Mouse (Mus musculus) intestine, embryonic 15.5 days (tissue): ENCODE measurements around the gene Fam240a. TPM values are rescaled to one million over a fixed set of nuclear protein-coding genes. Genes with fewer than 3 reads are reported as not detected.

Experiments used
- ATAC-seq: fragments of 200-750 bp; cut with Nextera tagmentation; 2 replicates; pipeline ENCODE4 v1.8.0; 2017; ENCODE audit warnings: moderate TSS enrichment, moderate library complexity
- H3K27ac ChIP-seq: fragments of 300-500 bp; sonication (generic); 2 replicates; pipeline ENCODE4 v1.5.1; 2015; ENCODE audit warnings: mild to moderate bottlenecking, inconsistent platforms
- H3K27me3 ChIP-seq: fragments of 300-500 bp; sonication (generic); replicated peaks from 2 replicates; pipeline ENCODE4 v1.6.1; 2015; ENCODE audit warnings: inconsistent platforms
- H3K36me3 ChIP-seq: fragments of 300-500 bp; sonication (generic); 2 replicates; pipeline ENCODE4 v1.6.1; 2015; ENCODE audit warnings: inconsistent platforms
- H3K4me1 ChIP-seq: fragments of 300-500 bp; sonication (generic); replicated peaks from 2 replicates; pipeline ENCODE4 v1.6.1; 2015; ENCODE audit warnings: inconsistent platforms
- H3K4me2 ChIP-seq: fragments of 300-500 bp; sonication (generic); replicated peaks from 2 replicates; pipeline ENCODE4 v1.6.1; 2015; ENCODE audit warnings: mild to moderate bottlenecking, inconsistent platforms
- H3K4me3 ChIP-seq: fragments of 300-500 bp; sonication (generic); replicated peaks from 2 replicates; pipeline ENCODE4 v1.5.1; 2015; ENCODE audit warnings: inconsistent platforms
- H3K9ac ChIP-seq: fragments of 300-500 bp; sonication (generic); 2 replicates; pipeline ENCODE4 v1.6.1; 2015; ENCODE audit warnings: inconsistent platforms
- H3K9me3 ChIP-seq: fragments of 300-500 bp; sonication (generic); 2 replicates; pipeline ENCODE4 v1.6.1; 2016; ENCODE audit warnings: inconsistent platforms
- WGBS: fragments of 180-500 bp; shearing (Covaris S2); methylation state at CpG from one replicate; pipeline ENCODE4 v1.1.7; 2015; 5-methylcytosine and 5-hydroxymethylcytosine counted together
- polyA plus RNA-seq: library from polyadenylated mRNA; unstranded; fragments of >200 nt; fragmentation: Nextera tagmentation; extraction: Ambion mirVana; gene quantifications from 2 replicates; pipeline ENCODE4 v1.2.1, GENCODE M21; 2015

The Fam240a gene
- polyA plus RNA-seq, result not detected in 2 replicates

DNA sequence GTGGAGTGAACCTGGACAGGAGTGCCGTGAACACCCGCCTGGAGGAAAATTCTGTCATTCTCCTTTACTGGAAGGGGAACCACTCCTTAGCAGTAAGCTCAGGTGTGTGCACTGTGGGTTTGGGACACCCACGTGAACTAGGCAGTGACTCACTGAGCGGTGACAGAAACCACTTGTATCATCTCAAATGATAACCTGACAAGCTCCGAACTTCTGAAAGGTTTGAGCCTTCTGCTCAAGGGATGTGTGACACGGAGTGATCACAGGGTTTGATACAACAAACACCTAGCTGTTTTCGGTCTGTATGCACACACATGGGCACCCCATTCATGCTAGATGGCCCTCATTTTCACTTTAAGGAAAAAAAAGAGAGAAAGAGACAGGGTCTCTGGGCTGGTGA lies at the start of gene Fam240a:
Fam240a (minus strand) TSS at position 76 of the 400 bp plus-strand sequence.
- Histone ChIP-seq H3K9ac (no peak within 1 kb of the TSS), H3K4me1 (no peaks in the 10 kb centered on the region), H3K27me3 (no peaks in the 10 kb centered on the region), H3K4me2 (no peak within 1 kb of the TSS), H3K4me3 (no peak within 1 kb of the TSS), H3K27ac (no peak within 1 kb of the TSS), H3K9me3 (no peaks in the 10 kb centered on the region), H3K36me3 (no peaks in the 10 kb centered on the region)
- 89% methylated on average over 7 of the region's 7 CpGs for WGBS
- no peak for ATAC-seq

- Histone ChIP-seq H3K36me3 (no peaks in the 10 kb centered on the region), H3K4me2 (no peak overlapping the region), H3K4me1 (no peaks in the 10 kb centered on the region), H3K27me3 (no peaks in the 10 kb centered on the region), H3K9ac (no peak overlapping the region), H3K4me3 (no peak overlapping the region), H3K27ac (no peak overlapping the region), H3K9me3 (no peaks in the 10 kb centered on the region)
- no peak for ATAC-seq
- WGBS, result 68% methylated on average over 2 of the region's 2 CpGs
Observed at GRCm38 (mm10) chr9:110965910-110966231, 49.2 kb upstream of the Fam240a start.

DNA sequence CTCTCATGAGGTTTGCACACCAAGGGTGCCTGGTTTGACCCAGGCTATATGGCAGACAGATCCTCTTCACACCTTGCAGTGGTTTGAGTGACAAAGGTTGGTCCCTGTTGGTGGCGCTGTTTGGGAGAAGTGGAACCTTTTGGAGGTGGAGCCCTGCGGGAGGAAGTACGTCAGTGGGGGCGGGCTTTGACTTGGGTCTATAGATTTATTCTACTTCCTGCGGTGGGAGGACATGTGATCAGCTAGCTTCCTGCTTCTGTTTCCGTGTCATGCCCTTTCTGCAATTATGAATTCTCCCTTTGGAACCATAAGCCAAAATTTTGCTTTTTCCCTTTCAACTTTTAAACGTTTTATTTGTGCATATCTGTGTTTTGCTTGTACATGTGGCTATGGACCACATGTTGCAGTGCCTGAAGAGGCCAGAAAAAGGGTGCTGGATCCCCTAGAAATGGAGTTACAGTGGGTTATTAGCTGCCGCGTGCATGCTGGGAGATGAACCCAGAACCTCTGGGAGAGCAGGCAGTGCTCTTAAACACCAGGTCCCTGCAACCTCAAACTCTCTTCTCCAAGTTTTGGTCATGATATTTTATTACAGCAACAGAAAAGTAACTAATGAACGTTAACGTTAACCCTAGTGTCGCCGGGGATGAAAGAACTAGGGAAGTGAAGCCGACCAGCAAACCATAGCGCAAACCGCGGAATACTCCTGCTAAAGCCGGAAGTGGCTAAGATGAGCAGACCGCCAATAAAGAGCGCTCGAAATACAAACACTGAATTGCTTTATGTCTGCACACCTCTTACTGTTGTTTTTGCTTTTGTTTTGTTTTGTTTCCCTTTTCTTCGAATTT lies 48.6 kb upstream of the Fam240a start:
- Histone ChIP-seq H3K4me3 (no peak overlapping the region), H3K36me3 (no peaks in the 10 kb centered on the region), H3K4me1 (no peaks in the 10 kb centered on the region), H3K27ac (no peak overlapping the region), H3K27me3 (no peaks in the 10 kb centered on the region), H3K4me2 (no peak overlapping the region), H3K9me3 (no peaks in the 10 kb centered on the region), H3K9ac (no peak overlapping the region)
- WGBS, result 87% methylated on average over 22 of the region's 22 CpGs
- no peak for ATAC-seq

GRCm38 (mm10) chr9:110963566-110964115 lies 47.0 kb upstream of the Fam240a start:
- Histone ChIP-seq H3K27me3 (no peaks in the 10 kb centered on the region), H3K9me3 (no peaks in the 10 kb centered on the region), H3K36me3 (no peaks in the 10 kb centered on the region), H3K4me1 (no peaks in the 10 kb centered on the region), H3K4me2 (no peak overlapping the region), H3K27ac (no peak overlapping the region), H3K9ac (no peak overlapping the region), H3K4me3 (no peak overlapping the region)
- WGBS, result 85% methylated on average over 8 of the region's 8 CpGs
- ATAC-seq, result no peak

DNA sequence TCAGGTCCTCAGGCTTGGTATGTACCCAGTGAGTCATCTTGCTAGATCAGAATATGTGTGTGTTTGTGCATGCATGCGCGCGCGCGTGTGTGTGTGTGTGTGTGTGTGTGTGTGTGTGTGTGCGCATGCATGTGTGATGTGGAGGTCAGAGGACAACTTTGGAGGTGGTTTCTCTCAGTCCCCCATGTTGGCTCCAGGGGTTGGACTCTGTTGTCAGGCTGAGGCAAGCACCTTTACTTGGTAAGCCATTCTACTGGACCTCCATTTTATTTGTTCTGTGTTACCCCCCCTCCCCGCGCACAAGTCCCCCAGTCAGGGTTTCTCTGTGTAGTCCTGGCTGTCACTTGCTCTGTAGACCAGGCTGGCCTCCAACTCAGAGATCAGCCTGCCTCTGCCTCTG lies 44.7 kb upstream of the Fam240a start:
- Histone ChIP-seq H3K4me1 (no peaks in the 10 kb centered on the region), H3K9me3 (no peaks in the 10 kb centered on the region), H3K9ac (no peak overlapping the region), H3K4me3 (no peak overlapping the region), H3K4me2 (no peak overlapping the region), H3K27me3 (no peaks in the 10 kb centered on the region), H3K27ac (no peak overlapping the region), H3K36me3 (no peaks in the 10 kb centered on the region)
- ATAC-seq, result no peak
- WGBS, result 95% methylated on average over 8 of the region's 8 CpGs

- Histone ChIP-seq H3K4me3 (no peak overlapping the region), H3K36me3 (no peaks in the 10 kb centered on the region), H3K9ac (no peak overlapping the region), H3K27ac (no peak overlapping the region), H3K9me3 (no peaks in the 10 kb centered on the region), H3K4me1 (no peaks in the 10 kb centered on the region), H3K27me3 (no peaks in the 10 kb centered on the region), H3K4me2 (no peak overlapping the region)
- no peak for ATAC-seq
- 82% methylated on average over 13 of the region's 13 CpGs for WGBS
Observed at GRCm38 (mm10) chr9:110960230-110961149, 43.8 kb upstream of the Fam240a start.

DNA sequence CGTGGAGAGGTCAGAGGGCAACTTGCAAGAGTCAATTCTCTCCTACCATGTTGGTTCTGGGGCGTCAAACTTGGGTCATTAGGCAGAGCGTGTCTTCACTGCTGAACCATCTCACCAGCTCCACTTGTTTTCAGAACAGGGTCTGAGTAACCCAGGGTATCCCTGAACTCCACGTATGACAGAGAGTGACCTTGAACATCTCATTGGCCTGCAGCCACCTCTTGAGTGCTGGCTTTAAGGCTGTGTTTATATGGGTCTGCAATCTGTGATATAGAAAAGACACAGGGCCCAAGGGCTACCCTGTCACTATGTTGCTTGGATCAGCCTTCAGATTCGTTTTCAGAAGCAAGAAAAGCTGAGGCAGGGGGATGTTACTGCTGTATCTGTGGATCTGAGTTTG lies 43.0 kb upstream of the Fam240a start:
- WGBS, result 80% methylated on average over 5 of the region's 5 CpGs
- no peak for ATAC-seq
- H3K4me2 ChIP-seq, result no peak overlapping the region
- no peaks in the 10 kb centered on the region for H3K4me1 ChIP-seq
- no peak overlapping the region for H3K4me3 ChIP-seq
- no peaks in the 10 kb centered on the region for H3K36me3 ChIP-seq
- H3K9me3 ChIP-seq, result no peaks in the 10 kb centered on the region
- H3K9ac ChIP-seq, result no peak overlapping the region
- no peaks in the 10 kb centered on the region for H3K27me3 ChIP-seq
- H3K27ac ChIP-seq, result no peak overlapping the region

DNA sequence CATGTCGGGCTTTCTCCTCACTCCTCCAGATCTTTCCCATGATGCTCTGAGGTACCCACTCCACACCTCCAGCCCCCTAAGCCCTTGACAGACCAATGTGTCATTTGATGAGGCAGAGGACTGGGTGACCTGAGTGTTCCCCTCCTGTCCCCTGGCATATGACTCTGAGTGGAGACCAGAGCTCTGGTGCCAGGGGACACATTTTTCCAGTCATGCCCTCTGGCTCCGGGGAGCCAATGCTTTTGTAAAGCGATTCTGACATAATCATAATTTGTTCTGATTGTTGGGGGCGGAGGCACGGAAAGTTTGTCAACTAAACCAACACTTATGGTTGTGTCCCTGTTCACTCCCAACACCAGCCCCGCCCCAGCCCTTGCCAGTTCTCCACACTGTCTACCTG lies 39.3 kb upstream of the Fam240a start:
- no peak overlapping the region for H3K27ac ChIP-seq
- H3K4me2 ChIP-seq, result no peak overlapping the region
- no peaks in the 10 kb centered on the region for H3K4me1 ChIP-seq
- H3K9me3 ChIP-seq, result no peaks in the 10 kb centered on the region
- H3K9ac ChIP-seq, result no peak overlapping the region
- WGBS, result 84% methylated on average over 6 of the region's 6 CpGs
- no peaks in the 10 kb centered on the region for H3K36me3 ChIP-seq
- H3K4me3 ChIP-seq, result no peak overlapping the region
- no peak for ATAC-seq
- H3K27me3 ChIP-seq, result 0 out of 2 replicates have a peak, but pooled peaks cover 4% of the 10 kb centered on the region

DNA sequence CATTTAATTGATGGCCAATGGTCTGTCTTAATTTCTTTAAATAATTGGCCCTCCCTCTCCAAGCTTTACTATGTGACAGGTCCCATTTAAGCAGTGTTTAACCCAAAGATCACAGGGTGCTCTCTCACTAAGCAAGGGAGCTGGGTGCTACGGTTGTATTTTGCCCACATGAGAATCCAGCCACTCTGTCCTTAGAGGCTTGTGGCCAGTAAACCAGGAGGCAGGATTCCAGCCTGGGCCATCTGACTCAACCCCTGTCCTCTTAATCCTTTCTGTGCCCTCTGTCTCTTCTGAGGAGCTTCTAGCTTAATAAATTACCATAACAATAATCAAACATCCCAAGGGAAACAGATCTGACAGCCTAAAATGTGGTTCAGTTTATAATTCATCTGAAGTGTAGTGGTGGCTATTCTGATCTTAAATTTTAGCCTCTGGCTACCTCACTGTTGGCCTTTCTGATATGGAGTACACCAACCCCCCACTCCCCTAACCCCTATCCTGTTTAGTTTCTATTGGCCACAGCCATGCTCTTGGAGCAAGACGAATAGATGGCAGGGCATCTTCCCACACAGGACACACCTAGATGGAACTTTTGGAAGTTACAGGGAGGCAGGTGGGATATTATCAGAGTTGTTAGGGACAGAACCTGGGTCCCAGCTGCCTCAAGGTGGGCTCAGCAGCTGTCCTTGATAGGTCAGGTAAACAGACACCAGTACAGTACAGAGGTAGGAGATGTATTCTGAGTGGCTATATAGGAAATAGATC lies 38.2 kb upstream of the Fam240a start:
- H3K4me2 ChIP-seq, result no peak overlapping the region
- H3K36me3 ChIP-seq, result no peaks in the 10 kb centered on the region
- 0 out of 2 replicates have a peak, but pooled peaks cover 4% of the 10 kb centered on the region for H3K27me3 ChIP-seq
- WGBS, result 51% methylated on average over 2 of the region's 2 CpGs
- no peaks in the 10 kb centered on the region for H3K9me3 ChIP-seq
- no peak overlapping the region for H3K27ac ChIP-seq
- H3K9ac ChIP-seq, result no peak overlapping the region
- ATAC-seq, result no peak
- H3K4me3 ChIP-seq, result no peak overlapping the region
- no peaks in the 10 kb centered on the region for H3K4me1 ChIP-seq

DNA sequence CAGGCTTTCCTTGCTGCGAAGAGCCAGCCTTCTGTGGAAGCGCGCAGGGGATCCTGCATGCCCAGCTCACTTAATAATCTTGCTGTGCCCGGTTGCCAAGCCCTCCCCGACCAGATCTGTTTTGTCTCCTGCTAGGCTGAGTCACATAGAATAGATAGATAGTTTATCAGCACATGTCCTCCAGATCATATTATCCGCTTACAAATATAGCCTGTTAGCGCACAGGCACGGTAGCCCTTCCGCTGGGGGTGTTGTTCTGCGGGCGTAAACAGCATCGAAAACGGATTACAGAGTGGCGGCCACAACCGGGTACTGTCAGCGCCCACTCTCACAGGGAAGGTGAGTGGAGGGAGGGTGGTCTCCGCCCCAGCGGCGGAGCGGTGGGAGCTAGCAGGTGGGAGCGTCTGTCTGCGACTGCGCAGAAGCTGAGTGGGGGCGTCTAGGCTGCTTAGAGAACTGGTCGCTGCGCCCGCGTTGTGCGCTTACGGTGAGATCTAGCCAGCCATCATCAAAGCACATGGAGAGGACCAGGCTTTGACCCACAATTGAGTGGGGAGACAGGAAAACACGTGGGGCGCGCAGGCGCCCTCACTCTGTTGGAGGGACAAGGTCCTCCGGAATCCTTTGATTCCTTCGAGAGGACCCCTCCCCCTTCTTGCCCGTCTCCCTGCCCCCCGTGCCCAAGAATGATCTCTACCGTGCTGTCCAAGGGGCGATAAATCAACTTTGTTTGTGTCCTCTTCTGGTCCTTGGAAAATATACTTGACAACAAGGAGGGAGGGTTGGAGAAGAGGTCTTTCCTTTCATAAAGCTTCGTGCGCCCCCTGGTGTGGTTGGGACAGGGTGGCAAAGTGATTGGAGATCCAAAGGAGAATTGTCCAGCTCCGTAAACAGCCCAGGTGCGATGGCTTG lies 37.1 kb upstream of the Fam240a start:
- Histone ChIP-seq H3K36me3 (no peaks in the 10 kb centered on the region), H3K9ac (peak overlapping the region; percentile 50), H3K4me2 (peak overlapping the region; percentile 97), H3K4me3 (peak overlapping the region; percentile 52), H3K27me3 (0 out of 2 replicates have a peak, but pooled peaks cover 4% of the 10 kb centered on the region), H3K9me3 (no peaks in the 10 kb centered on the region), H3K27ac (no peak overlapping the region), H3K4me1 (no peaks in the 10 kb centered on the region)
- under 1% methylated on average over 44 of the region's 44 CpGs for WGBS
- peak; percentile 74 for ATAC-seq

DNA sequence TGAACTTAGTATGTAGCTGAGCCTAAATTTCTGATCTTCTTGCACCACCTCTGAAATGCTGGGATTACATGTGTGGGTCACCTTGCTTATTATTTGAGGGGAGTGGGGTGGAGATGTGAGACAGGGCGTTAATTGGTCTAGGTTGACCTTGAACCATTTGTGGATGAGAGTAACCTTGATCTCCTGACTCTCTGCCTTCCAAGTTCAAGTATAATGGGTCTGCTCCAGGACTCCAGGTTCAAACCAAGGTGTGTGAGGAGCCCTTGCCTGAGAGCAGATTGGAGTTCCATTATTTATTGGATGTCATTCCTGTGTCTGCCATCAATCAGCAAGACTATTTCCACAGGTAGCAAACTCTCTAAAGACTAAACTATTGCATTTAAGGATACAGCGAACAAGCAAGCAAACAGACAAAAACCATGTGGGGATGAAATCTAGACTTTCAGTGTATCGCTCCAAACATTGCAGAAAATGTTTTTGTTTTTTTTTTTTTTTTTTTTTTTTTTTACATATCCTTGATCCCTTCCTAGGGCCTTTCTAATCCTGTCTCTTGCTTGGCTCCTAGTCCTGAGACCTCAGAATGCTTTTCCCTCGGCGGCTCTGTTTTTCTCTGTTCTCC lies 36.4 kb upstream of the Fam240a start:
- peak overlapping the region; percentile 52 for H3K4me3 ChIP-seq
- H3K9ac ChIP-seq, result peak overlapping the region; percentile 50; the same call in 1 of the 2 replicates
- no peaks in the 10 kb centered on the region for H3K9me3 ChIP-seq
- WGBS, result 44% methylated on average over 5 of the region's 5 CpGs
- no peak overlapping the region for H3K27ac ChIP-seq
- ATAC-seq, result no peak
- peak overlapping the region; percentile 97 for H3K4me2 ChIP-seq
- no peaks in the 10 kb centered on the region for H3K36me3 ChIP-seq
- no peaks in the 10 kb centered on the region for H3K4me1 ChIP-seq
- peaks cover 4% of the 10 kb centered on the region; the same call in 1 of the 2 replicates for H3K27me3 ChIP-seq
